Mouse (Mus musculus): ENCODE results near the gene Upf1. TPM values are rescaled to one million over a fixed set of nuclear protein-coding genes. Genes with fewer than 3 reads are reported as not detected.

The Upf1 gene
- 10.6 and 15.5 TPM in 2 replicates for polyA plus RNA-seq (2012; rRNA removed)

GRCm38 (mm10) chr8:70353194-70353817 lies at the start of gene Upf1:
Gene Upf1 (minus strand): TSS chr8:70353278.

DNA sequence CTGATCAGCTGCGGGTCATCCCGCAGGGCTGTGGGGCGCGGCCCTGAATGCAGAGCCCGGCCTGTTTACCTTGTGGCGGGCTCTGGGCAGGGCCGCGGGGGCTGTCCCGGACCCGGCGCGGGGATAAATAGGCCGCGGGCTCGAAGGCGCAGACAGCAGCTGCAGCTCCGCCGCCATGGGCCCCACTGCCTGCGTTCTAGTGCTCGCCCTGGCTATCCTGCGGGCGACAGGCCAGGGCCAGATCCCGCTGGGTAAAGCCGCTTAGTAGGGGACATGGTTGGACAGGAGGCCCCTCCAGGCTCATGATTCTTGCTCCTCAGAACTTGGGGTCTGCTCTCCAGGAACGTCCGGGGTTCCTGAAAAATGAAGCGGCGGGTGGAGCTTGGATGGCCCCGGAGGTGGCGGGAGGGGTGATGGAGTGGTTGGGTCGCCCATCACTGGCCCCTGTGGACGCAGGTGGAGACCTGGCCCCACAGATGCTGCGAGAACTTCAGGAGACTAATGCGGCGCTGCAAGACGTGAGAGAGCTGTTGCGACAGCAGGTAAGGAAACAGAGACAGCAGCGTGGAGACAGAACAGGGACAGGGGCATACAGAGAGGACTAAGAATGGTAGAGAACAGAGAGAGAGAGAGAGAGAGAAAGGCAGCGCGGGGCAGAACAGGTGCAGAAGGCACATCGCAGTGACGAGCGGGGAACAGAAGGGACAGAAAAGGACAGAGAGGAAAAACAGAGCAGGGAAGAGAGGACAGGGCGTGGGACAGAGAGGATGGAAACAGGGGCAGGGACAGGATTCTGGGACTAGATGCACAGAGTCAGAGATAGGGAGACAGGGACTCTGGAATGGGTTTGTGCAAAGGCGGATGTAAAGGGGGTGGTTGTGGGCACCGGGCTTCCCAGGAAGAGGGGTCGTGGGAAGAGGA lies 20.6 kb upstream of the Upf1 start, which contains the start of gene Comp:
Gene Comp, plus strand, starts transcription at position 162 of the 921 bp plus-strand sequence.

DNA sequence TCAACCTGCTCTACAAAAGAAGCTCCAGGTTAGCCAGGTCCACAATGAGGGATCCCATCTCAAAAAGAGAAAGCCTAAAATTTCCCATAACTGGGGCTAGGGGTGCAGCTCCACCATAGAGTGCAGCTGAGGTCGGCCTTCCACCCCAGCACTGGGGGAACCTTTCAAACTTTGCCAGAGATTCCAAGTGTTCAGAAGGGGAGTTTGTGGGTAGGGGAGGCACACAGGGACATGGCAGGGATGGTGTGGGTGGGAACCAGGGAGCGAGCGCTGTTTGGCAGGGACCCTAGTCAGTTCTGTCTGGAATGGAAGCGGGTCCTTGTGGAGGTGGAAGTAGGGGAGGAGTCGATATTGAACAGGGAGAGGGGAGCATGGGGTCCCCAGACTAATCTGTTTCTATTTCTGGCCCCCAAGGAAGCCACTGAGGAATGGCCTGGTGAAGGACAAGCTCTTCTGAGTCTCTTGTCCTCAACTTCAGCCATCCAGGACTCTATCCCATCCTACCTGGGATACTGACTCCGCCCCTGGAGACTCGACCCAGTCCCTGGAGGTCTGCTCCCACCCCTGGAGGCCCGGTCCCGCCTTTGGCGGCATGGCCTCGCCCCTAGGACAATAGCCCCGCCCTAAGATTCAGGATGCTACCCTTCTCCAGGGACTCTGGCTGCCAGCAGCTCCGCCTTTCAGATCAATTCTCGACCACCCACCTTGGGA lies 23.8 kb downstream of the Upf1 start, which contains the start of gene Gdf1:
Gene Gdf1, plus strand, starts transcription at position 694 of the 711 bp plus-strand sequence.

GRCm38 (mm10) chr8:70315624-70316510 lies 37.2 kb downstream of the Upf1 start, which contains the start of gene Cers1:
Gene Cers1 (plus strand): TSS chr8:70315775.

DNA sequence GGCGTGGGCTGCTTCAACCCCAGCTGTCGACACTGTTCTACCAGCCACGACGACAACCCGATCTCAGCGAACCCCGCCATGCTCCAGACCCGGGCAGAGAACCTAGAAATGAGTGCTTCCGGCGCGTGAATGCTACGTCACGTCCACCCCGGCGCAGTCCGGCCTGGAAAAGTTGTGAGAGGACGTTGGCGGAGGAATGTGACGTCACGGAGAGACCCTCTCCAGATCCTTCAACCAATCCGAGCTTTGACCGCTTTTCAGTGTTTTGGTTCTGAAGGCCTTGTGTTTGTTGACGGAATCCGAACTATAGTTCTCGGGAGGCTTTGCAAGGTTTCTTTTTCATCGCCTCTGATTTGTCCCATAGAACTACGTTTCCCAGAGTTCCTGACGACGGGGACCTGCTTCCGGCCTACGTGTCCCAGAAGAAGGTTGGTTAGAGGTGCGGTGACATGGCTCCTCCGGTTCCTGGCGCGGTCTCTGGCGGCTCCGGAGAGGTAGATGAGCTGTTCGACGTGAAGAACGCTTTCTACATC lies 50.7 kb downstream of the Upf1 start, which contains the start of the genes Ddx49 and Cope:
Gene Ddx49, minus strand, starts transcription at position 132 of the 533 bp plus-strand sequence.
Gene Cope, plus strand, starts transcription at position 161 of the 533 bp plus-strand sequence.

DNA sequence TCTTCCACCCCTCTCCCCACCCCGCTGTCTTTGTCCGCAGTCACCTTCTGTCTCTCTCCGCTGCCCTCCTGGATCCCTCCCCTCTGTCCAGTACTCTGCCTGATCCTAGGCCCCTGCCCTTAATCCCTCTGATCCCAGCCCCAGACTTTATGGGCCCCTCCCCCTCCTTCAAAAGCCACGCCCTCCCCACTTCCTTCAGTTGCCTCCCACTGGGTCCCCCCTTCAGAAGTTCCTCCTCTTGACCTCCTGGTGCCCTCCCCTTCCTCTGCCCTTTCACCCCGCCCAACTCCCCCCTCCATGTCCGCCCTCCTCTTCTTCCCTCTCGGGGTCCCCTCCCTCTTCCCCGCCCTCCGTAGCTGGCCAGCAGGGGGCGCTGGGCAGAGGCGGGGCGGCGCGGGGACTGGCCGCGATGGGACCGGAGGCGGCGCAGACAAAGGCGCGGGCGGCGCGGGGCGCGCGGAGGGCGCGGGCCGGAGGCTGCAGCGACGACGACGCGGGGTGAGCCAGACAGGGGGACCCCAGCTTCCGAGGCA lies 70.4 kb downstream of the Upf1 start, which contains the start of gene Homer3:
Gene Homer3, plus strand, starts transcription at position 225 of the 533 bp plus-strand sequence.

Other genes starting within 250 kb of the Upf1 start
- 0.02 TPM in 1 of 2 replicates, not detected in the other for gene Ncan, start 232.4 kb downstream of the Upf1 start, polyA plus RNA-seq (2012; rRNA removed)
- 11.3 and 12.4 TPM in 2 replicates for gene Nr2c2ap, start 221.9 kb downstream of the Upf1 start, polyA plus RNA-seq (2012; rRNA removed)
- 4.6 and 5.4 TPM in 2 replicates for gene Rfxank, start 214.1 kb downstream of the Upf1 start, polyA plus RNA-seq (2012; rRNA removed)
- 23.9 and 27.1 TPM in 2 replicates for gene Borcs8, start 213.8 kb downstream of the Upf1 start, polyA plus RNA-seq (2012; rRNA removed)
- gene Mef2b, start 213.6 kb downstream of the Upf1 start, polyA plus RNA-seq (2012; rRNA removed) = 0.01 and 0.07 TPM in 2 replicates
- gene Tmem161a, start 180.9 kb downstream of the Upf1 start, polyA plus RNA-seq (2012; rRNA removed) = 29.4 and 31.9 TPM in 2 replicates
- gene Slc25a42, start 141.0 kb downstream of the Upf1 start, polyA plus RNA-seq (2012; rRNA removed) = 12.0 and 13.6 TPM in 2 replicates
- gene Sugp2, start 119.1 kb downstream of the Upf1 start, polyA plus RNA-seq (2012; rRNA removed) = 16.4 and 16.8 TPM in 2 replicates
- 11.0 and 13.4 TPM in 2 replicates for gene Armc6, start 118.8 kb downstream of the Upf1 start, polyA plus RNA-seq (2012; rRNA removed)
- gene Homer3, start 70.5 kb downstream of the Upf1 start, polyA plus RNA-seq (2012; rRNA removed) = 5.7 and 6.2 TPM in 2 replicates
- 20.7 and 21.4 TPM in 2 replicates for gene Ddx49, start 50.8 kb downstream of the Upf1 start, polyA plus RNA-seq (2012; rRNA removed)
- 126 and 139 TPM in 2 replicates for gene Cope, start 50.8 kb downstream of the Upf1 start, polyA plus RNA-seq (2012; rRNA removed)
- 0.09 and 0.14 TPM in 2 replicates for gene Cers1, start 37.5 kb downstream of the Upf1 start, polyA plus RNA-seq (2012; rRNA removed)
- 0.02 and 0.09 TPM in 2 replicates for gene Gdf1, start 23.5 kb downstream of the Upf1 start, polyA plus RNA-seq (2012; rRNA removed)
- gene Comp, start 20.3 kb upstream of the Upf1 start, polyA plus RNA-seq (2012; rRNA removed) = 0.36 and 0.40 TPM in 2 replicates
- gene Crtc1, start 86.3 kb upstream of the Upf1 start, polyA plus RNA-seq (2012; rRNA removed) = 3.4 and 4.1 TPM in 2 replicates
- 5.5 and 6.0 TPM in 2 replicates for gene Klhl26, start 123.7 kb upstream of the Upf1 start, polyA plus RNA-seq (2012; rRNA removed)
- gene Tmem59l, start 134.1 kb upstream of the Upf1 start, polyA plus RNA-seq (2012; rRNA removed) = 0.01 and 0.07 TPM in 2 replicates
- 1.6 and 2.2 TPM in 2 replicates for gene Crlf1, start 139.9 kb upstream of the Upf1 start, polyA plus RNA-seq (2012; rRNA removed)
- 51.3 and 56.0 TPM in 2 replicates for gene Rex1bd, start 153.5 kb upstream of the Upf1 start, polyA plus RNA-seq (2012; rRNA removed)
- 769 and 923 TPM in 2 replicates for gene Uba52, start 157.5 kb upstream of the Upf1 start, polyA plus RNA-seq (2012; rRNA removed)
- gene Fkbp8, start 174.4 kb upstream of the Upf1 start, polyA plus RNA-seq (2012; rRNA removed) = 133 and 144 TPM in 2 replicates
- 24.3 and 30.5 TPM in 2 replicates for gene Kxd1, start 174.7 kb upstream of the Upf1 start, polyA plus RNA-seq (2012; rRNA removed)
- gene Ell, start 186.2 kb upstream of the Upf1 start, polyA plus RNA-seq (2012; rRNA removed) = 8.4 and 8.6 TPM in 2 replicates
- gene Isyna1, start 241.1 kb upstream of the Upf1 start, polyA plus RNA-seq (2012; rRNA removed) = 53.0 and 63.5 TPM in 2 replicates